Mouse (Mus musculus) thymus, postnatal 0 days (tissue): ENCODE data around the gene Entpd3. TPM values are rescaled to one million over a fixed set of nuclear protein-coding genes. Genes with fewer than 3 reads are reported as not detected.
A peak's percentile ranks its signal among the peaks of the same experiment; 100 is the strongest.

Experiments
- DNase-seq: peaks from one replicate; pipeline ENCODE4 v3.0.0-alpha.2; 2015; ENCODE audit warnings: low spot score
- polyA plus RNA-seq: library from polyadenylated mRNA; unstranded; fragments of >200 nt; fragmentation: Nextera tagmentation; extraction: Ambion mirVana; gene quantifications from 2 replicates; pipeline ENCODE4 v1.2.1, GENCODE M21; 2015

Entpd3 gene
- polyA plus RNA-seq, result 0.24 and 0.34 TPM in 2 replicates

DNA sequence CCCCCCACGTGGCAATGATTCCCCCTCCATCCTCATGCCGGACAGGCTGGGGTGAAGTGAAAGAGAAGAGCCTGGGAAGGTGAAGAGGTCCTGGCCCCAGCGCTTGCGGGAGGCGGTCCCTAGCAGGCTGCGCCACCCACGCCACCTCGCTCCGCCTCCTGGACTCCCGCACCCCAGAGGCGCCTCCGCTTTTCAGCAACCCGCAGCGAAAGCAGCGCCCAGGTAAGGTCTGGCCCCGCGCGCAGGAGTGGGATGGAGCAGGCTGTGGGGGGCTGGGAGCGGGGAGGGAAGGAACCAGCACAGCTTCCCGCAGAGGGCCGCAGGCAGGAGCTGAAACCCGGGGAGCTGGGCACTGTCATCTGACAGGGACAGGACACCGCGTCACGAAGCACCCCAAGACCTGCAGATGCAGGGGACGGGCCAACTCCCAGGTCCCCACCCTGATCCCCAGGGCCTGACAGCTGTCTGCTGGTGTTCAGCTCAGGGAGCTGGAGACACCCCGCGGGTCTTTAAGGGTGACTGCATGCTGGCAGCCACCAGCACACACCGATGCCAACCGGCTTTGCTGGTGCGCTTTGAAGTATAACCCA lies at the start of gene Entpd3:
Gene Entpd3, plus strand, starts transcription at position 157 of the 590 bp plus-strand sequence.
- no peak for DNase-seq

DNA sequence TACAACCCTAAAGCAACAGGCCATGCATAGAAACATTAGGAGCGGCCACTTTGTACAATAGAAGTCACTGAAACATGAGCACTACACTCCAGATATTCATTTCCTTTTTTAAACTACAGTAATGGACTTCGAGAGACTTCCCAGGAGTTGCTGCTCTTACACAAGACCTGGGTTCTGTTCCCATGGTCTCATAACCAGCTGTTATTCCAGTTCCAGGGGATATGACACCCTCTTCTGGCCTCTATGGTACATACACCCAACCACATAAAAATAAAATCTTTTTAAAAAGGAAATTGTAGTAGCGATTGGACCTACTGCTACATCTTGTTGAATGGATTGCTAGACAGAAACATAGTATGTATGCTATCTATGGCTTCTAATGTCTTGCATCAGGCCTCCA lies 48.1 kb upstream of the Entpd3 start:
- DNase-seq, result no peak

DNA sequence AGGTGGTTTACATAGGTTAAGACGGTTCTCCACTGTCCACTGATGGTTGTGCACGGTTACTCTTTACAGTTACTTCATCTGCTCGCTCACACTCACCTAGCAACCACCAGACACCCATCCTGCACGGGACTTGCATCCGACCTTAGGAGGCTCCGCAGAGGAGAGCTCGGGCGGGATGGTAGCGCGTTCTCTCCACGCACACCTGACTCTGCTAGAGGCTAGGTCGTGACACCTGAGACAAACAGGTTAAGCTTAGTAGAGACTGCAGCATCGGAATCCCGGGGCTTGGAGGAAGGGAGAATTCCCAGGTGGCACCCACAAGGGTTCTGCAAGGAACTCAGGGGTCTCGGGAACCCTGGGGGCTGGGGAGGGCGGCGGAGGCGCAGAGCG lies 47.6 kb upstream of the Entpd3 start, which contains the start of gene Eif1b:
Gene Eif1b, plus strand, starts transcription at position 223 of the 390 bp plus-strand sequence.
- DNase-seq, result peak; percentile 53

DNA sequence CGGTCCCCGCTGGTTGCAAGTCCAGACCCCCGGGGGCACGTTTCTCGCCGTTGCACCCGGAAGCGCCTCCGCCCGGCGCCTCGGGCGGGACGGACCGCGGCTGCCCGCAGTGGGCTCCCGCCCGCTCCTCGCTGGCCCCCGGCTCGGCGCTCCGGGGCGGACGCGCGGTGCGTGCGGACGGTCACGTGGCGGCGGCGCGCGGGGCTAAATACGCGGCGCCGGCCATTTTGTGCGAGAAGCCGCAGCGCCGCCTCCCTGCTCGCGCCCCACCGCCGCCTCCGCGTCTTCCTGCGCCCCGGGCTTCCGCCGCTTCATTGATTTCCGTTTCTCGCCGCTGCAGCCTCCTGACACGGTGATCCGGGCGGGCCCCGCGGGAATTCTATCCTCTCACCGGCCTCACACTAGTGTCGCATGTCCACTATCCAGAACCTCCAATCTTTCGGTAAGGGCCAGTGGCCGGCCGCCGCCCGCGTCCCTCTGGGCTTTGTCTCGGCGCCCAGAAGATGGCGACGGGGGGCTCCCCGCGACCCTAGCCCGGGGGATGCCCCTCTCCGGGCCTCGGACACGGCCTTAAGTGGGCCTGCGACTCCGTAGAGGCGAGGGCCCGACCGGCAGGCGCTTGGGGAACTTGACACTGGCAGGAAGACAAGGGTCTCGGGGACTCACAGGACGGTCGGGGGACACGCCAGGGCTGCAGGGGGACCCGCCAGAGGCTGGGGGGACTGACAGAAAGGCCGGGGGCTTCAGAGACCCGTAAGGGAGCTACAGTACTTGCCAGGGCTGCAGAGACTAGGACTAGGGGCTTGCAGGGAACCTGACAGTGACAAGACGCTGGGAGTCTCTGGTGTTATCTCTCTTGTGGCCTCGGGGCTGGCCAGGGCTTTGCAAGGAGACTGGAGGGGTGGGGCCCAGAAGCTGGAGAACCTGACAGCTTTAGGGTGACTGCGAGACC lies 46.9 kb upstream of the Entpd3 start:
- DNase-seq, result peak; percentile 85

DNA sequence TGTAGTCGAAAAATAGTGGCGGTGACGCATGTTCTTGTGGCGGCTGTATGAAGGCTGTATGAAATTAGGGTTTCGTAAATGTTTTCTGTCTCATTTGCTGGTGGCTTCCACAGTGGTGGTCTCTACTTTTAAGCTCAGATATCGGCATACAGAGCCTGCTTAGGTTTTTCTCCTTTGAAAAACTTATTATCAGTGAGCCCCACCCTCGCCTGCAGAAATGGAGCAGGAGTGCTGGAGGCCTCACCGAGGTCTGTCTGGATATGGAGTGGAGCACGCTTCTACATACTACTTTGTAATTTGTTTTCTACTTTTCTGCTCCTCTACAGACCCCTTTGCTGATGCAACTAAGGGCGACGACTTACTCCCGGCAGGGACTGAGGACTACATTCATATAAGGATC lies 45.8 kb upstream of the Entpd3 start:
- DNase-seq, result no peak

DNA sequence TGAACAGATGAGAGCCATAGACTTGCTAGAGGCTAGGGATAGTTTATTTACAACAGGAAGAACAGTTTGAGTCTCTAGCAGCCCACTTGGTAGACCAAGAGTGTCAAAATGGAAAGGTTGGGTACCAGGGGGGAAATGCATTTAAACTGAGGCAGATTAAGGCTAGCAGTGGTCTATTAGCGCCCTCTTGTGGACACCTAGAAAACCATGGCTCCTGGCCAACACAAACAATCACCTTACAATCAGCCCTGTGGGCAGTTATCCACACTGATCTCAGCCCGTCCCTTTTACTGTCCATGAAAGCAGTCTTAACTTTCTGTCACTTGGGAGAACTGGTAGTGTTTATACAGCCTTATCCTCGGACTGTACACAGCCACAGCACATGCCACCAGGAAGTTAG lies 42.9 kb upstream of the Entpd3 start:
- peak; percentile 78 for DNase-seq

DNA sequence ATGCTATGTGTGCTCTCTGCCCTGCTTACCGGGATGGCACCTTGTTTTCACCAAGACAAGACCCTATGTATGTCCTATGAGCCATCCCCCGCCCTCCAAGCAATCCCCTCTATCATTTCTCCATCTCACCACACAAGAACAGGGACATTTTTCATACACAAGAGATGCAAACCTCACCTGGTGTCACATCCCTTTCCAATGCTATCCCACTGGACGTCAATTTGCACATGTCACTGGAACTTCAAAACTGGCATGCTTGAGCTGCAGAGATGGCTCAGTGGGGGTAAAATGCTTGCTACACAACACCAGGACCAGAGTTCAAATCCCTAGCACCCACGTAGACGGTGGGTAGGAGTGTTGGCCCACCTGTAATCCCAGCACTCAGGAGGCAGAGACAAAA lies 41.6 kb upstream of the Entpd3 start:
- DNase-seq, result no peak

DNA sequence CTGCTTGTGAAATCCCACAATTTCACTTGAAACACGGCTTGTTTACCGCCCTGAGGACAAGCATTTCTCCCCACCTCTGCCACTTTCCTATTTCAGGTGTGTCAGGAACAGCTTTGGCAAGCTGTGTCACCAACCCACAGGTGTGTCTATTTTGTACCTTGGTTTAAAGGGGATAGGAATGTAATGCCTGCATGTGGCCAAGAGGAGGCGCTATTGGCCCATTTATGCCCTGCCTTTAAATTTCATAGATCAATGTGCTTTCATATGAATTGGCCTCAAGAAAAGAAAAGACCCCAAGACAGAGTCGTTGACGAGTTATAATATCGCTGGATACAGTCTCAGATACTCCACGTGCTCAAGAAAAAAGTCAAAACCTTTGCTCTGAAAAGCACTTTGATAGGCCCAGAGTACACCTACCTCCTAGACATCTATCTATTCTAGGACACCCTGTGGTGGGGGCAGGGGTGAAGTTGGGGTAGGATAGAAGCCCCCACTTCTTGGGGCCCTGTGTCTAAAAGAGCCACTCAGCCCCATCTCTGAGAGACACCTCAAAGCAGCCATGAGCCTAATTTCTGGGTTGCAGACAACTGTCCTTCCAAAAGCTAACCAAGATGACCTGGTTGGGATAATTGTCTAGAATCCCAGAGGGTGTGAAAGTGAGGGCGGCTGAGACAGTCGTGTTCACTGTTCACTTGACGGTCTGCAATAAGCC lies 38.3 kb upstream of the Entpd3 start:
- peak; percentile 37 for DNase-seq

DNA sequence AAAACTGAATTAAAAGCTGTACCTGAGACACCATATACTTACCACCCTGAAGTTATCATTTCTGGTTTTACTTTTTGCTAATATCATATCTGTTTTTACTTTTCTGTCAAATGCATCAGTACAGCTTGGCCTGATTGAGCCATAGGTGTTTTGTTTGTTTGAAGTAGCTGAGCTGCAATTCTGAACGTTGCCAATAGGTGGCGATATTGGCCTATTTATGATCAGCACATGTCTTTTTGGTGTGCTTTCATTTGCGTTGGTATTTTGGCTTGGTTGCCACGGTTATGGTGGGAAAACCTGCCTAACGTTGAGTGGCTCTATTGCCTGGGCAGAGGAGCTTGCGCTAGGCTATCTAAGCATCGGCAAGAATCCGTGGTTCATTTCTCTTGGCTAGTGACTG lies 37.6 kb upstream of the Entpd3 start:
- peak; percentile 88 for DNase-seq

DNA sequence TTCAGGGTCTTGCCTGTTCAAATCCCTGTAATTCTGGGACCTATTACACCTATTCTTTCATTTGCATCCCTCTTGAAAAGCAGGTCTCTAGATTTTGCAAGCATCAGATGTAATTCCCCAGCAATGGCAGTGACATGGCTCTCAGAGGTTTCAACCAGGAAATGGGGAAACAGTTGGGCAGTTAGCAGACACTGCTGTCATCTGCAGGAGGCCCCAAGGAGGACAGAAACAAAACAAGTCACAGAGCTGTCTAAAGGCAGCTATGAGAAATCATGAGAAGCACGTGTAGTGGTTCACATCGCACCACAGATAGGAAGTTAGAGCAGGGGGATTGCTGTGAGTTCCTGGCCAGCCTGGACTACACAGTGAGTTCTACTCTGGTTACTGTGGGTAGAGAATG lies 35.2 kb upstream of the Entpd3 start:
- no peak for DNase-seq

DNA sequence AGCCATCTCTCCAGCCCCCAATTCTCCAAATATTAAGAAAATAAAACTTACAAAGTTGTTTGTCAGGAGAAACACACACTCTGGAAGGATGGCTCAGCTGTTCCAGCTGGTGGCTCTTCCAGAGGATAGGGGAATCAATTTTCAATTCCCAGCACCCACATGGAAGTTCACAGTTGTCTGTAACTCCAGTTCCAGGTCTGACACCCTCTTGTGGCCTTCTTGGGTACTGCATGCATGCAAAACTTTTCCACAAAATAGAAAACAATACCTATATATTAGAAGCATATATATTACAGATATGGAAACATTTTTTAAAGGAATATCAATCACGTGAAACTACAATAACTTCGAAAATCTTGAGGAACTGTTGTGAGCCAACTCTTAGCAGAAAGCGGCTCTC lies 27.8 kb upstream of the Entpd3 start:
- DNase-seq, result no peak

DNA sequence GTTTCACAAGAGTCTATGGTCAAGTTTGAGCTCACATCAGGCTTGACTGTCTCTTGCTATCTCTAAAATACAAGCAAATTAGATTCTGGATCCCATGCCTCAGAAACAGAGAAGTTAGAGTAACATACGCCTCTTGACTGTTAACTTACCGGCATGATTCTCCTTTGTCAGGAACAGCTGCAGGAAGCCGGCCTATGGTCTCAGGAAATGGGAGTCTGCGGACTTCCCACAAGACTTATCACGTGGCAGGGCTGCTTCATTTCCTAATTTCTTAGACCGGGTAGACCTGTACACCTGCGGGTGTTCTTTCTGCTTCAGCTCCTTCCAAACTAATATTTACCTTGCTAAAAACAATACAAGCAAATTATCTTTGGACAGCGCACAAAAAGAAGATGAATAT lies 22.9 kb upstream of the Entpd3 start:
- no peak for DNase-seq

DNA sequence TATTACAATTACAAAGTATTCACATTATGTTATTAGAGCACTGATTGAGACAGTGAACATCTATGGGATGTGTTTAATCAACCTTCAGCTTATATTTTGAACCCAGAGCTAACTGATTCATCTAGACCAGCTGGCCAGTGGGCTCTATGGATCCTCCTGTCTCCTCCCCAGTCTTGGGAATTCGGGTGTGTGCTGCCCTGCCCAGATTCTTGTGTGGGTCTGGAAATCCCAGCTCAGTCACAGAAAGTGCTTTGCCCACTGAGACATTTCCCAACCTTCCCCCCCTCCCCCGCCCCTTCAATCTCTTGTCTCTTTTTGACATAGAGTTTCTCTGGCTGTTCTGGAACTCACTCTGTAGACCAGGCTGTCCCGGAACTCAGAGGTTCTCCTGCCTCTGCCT lies 20.7 kb upstream of the Entpd3 start:
- DNase-seq, result no peak

DNA sequence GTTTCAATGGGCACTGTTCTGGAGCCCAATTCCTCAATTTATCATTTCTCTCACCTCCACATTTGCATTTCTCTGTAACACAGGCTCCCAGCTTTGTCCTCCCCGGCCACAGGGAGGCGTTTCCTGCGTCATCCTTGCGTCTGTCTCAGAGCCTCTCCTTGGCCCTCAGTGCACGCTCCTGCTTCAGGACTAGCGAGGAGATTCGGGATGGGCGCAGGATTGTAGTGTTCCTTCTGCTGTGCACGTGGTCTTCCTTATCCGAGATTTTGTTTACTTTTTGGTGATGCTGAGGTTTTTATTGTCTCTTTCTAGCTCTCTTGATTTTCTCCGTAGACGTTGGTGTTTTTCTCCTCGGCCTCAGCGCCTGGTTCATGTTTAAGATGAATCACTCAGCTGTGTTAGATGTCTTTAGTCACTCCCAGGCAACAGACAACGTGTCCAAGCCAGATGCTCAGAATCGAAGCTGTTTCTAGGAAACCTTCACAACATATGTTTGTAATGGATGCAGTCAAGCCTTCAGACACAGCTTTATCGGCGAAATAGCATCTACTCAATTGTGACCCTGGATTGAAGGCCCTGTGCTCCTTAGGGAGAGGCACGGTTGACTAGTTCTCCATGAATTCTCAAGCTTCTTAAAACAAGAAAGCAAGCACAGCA lies 20.0 kb upstream of the Entpd3 start:
- no peak for DNase-seq

DNA sequence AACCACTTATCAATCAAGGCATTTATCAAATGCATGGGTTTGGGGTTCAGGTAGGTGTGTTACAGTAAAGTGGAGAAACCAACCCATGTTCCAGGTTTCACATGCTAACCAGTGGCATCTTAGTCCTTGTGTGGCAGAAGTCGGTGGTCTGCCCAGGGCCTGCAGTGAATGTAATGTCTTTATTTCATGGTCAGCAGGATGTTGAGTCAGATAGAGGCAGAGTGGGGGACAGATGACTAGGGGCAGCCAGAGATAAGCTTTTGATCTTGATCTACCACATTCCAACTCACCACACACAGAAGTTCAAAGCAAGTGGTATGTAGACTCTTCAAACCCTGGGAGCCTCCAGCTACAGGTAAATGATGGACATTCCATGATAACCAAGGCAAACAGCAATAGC lies 18.5 kb upstream of the Entpd3 start:
- DNase-seq, result no peak

DNA sequence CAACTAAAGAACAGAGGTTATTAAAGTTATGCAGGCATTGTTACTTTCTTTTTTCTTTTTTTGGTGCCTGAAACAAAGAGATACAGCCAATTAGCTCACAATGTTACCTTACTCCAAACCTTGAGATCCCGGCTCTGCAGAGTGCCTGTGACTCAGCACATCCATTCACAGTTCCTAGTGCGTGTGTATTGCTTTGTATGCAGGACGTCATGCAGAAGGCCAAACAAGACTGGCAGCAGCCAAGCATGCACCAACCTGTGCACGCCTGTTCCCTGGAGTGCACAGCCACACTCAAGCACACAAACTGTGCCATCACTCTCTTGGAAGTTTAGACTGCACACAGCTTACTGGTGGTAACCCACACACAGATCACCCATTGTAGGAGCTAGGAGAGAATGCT lies 12.3 kb upstream of the Entpd3 start:
- no peak for DNase-seq

DNA sequence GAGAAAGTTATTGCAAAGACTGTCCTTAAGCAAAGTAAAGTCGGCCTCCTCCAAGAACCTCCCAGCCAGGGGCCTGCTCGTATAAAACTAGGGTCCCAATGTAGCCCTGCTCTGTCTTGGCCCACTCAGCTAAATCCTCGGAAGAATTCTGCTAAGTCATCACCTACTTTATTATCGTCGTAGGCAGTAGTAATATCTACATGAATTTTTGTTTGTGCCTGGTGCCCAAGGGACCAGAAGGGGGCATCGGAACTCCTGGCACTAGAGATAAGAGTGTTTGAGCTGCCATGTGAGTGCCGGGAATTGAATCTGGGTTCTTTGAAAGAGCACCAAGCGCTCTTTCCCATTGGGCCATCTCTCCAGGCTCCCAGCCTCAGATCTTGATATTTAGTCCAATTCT lies 11.7 kb upstream of the Entpd3 start:
- no peak for DNase-seq

DNA sequence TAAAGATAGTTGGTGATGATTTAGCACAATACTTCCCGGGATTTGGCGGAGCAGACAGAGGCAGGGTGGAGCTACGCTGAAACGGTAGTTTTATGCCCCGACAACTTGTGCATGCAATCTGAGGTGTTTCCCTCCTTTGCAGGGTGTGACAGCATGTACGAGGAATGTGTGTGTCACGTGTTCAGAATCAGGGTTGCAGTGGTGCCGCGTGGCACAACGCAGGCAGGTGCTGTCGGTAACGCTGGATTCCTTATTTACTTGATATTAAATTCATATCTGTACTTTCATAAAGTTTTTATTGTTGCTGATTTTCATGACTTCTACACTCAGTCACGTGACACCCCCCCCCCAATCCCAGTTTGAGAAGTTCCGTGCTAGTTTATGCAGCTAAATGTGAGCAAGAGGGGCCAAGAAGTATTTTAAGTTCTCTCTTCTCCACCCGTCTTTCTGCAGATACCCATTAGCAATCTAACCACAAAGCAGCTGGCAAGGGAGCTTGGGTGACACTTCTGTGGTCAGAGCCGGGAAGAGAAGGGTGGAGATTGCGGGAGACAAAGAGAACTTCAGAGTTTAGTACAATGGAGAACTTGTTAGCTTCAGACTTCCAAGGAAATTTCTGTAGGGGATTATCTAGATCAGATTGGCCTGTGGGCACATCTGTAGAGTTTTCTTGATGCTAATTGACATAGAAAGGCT lies 10.7 kb upstream of the Entpd3 start:
- no peak for DNase-seq

DNA sequence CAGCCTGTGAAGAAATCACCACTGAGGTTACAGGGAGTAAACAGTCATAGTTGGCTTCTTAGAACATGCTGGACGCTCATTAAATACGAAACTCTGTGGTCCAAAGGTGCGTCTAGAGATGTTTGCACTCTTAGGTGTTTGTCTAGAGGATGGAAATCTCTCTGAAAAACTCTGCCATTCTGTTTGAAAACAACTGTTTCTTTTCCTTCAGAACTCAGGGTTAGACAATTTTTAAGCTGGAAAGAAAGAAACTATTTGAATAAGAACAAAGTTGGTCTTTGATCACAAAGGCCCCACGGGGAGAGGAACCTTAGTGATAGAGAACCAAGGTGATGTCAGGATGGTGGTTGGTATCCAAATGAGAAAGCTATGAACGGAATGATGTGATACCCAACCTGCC lies 9.1 kb upstream of the Entpd3 start:
- no peak for DNase-seq

DNA sequence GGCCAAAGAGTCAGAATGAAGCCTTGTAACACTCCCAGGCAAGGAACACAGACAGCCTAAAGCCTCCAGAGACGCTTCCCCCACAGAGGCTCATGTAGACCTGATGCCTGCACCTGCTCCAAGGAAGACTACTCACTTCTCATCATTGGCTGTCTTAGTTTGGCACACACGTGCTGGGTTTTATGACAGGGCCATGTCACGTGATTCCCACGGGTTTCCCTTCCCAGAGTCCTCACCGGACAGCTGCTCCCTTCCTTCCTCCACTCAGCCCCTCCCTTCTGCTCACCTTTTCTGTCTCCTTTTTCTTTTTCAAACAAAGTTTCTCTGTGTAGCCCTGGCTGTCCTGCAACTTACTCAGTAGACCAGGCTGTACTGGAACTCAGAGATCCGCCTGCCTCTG lies 7.6 kb upstream of the Entpd3 start:
- DNase-seq, result no peak

DNA sequence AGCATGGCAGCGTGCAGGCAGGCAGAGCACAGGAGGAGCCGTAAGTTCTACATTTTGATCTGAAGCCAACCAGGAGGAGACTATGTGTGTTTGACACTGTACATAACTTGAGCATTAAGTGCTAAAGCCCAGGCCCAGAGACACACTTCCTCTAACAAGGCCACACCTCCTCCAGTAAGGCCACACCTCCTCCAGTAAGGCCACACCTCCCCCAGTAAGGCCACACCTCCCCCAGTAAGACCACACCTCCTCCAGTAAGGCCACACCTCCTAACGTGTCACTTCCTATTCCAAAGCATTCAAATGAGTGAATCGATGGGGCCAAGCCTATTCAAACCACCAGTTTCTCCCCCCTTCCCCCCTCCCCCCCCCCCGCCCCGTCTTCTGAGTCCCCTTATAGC lies 6.9 kb upstream of the Entpd3 start:
- DNase-seq, result no peak
